7 mouse cellular contexts compared by ENCODE assay signal in the genomic region with DNA sequence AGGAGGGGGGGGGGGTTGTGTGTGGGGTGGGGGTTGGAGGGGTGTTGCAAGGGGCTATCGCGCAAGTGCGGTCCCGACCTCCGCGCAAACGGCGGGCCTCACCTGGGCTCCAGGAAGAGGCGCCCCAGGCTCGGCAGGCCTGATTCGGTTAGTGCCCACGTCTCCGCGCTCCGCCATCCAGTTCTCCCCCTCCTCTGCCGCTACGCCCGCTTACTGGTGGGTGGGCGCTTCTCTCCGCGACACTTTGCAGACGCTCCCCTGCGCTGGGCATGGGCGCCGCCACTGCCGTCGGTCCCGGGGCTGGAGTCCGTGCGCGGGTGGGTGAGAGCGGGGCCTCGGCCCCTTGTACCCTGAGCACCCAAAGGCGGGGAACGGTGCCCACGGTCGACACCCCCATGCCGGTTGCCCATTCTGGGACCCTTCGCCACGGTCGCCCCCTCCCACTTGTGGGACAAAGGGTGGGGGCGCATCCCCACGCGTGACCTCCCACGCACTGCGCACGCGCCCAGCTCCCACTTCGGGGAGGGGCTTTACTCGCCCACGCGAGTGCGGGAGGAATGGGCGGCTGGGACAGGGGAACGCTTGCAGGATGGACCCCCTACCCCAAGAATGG. TPM values are rescaled to one million over a fixed set of nuclear protein-coding genes. Genes with fewer than 3 reads are reported as not detected.
A peak's percentile ranks its signal among the peaks of the same experiment; 100 is the strongest.
DNase-seq lines count a peak whose midpoint lies in the region; ATAC-seq and TF ChIP-seq lines count a peak whose summit lies in the region.

No protein-coding gene starts in this region.

- WGBS in lung, embryonic 16.5 days, result 1% methylated on average over 55 of the region's 55 CpGs
- WGBS in embryonic facial prominence, embryonic 12.5 days, result 3% methylated on average over 55 of the region's 55 CpGs
- 2% methylated on average over 53 of the region's 55 CpGs for WGBS in intestine, embryonic 16.5 days
- 5% methylated on average over 48 of the region's 55 CpGs for WGBS in liver, postnatal 0 days (ENCODE audit: insufficient replicate concordance)
- 2% methylated on average over 50 of the region's 55 CpGs for WGBS in stomach, embryonic 16.5 days

- no peak for TF ChIP-seq CTCF in liver, postnatal 0 days (IDR thresholded peaks at IDR 0.05; ENCODE audit: low read depth)

- peaks cover 68% of the 10 kb centered on the region for H3K27me3 ChIP-seq in lung, embryonic 16.5 days (ENCODE audit: control insufficient read depth, insufficient read depth, low read depth, low read length)
- H3K27me3 ChIP-seq in embryonic facial prominence, embryonic 12.5 days, result peaks cover 62% of the 10 kb centered on the region
- peaks cover 58% of the 10 kb centered on the region for H3K27me3 ChIP-seq in intestine, embryonic 16.5 days (replicated peaks; ENCODE audit: control insufficient read depth, insufficient read depth, low read length)
- H3K27me3 ChIP-seq in liver, postnatal 0 days (ENCODE audit: insufficient read depth, low read length), result peaks cover 60% of the 10 kb centered on the region
- H3K27me3 ChIP-seq in stomach, embryonic 16.5 days (ENCODE audit: control insufficient read depth, insufficient read depth, low read length), result peaks cover 43% of the 10 kb centered on the region

- H3K36me3 ChIP-seq in lung, embryonic 16.5 days (ENCODE audit: control insufficient read depth, insufficient read depth, low read length), result no peaks in the 10 kb centered on the region
- H3K36me3 ChIP-seq in embryonic facial prominence, embryonic 12.5 days, result no peaks in the 10 kb centered on the region
- H3K36me3 ChIP-seq in intestine, embryonic 16.5 days (ENCODE audit: control insufficient read depth, insufficient read depth, low read length), result no peaks in the 10 kb centered on the region
- H3K36me3 ChIP-seq in liver, postnatal 0 days (replicated peaks; ENCODE audit: insufficient read depth, low read length), result no peaks in the 10 kb centered on the region
- no peaks in the 10 kb centered on the region for H3K36me3 ChIP-seq in stomach, embryonic 16.5 days (ENCODE audit: control insufficient read depth, insufficient read depth, low read length)

- DNase-seq in lung, postnatal 25 days (ENCODE audit: low spot score), result no peak
- DNase-seq in liver, postnatal 0 days, result no peak
- no peak for DNase-seq in B cell, adult 2 months

- TF ChIP-seq EP300 in liver, postnatal 0 days (IDR thresholded peaks at IDR 0.05; ENCODE audit: low read depth), result no peak

- ATAC-seq in lung, embryonic 16.5 days (ENCODE audit: low read depth), result no peak
- ATAC-seq in embryonic facial prominence, embryonic 12.5 days (ENCODE audit: insufficient number of reproducible peaks, insufficient read depth, low FRiP score, low TSS enrichment), result no peak
- no peak for ATAC-seq in intestine, embryonic 16.5 days
- ATAC-seq in liver, postnatal 0 days, result no peak
- ATAC-seq in stomach, embryonic 16.5 days (ENCODE audit: insufficient read depth, low FRiP score), result no peak

- peaks cover 31% of the 10 kb centered on the region for H3K4me1 ChIP-seq in lung, embryonic 16.5 days (replicated peaks; ENCODE audit: control insufficient read depth, insufficient read depth, low read length)
- peaks cover 36% of the 10 kb centered on the region for H3K4me1 ChIP-seq in embryonic facial prominence, embryonic 12.5 days
- H3K4me1 ChIP-seq in intestine, embryonic 16.5 days (ENCODE audit: control insufficient read depth, insufficient read depth, low read length), result peaks cover 39% of the 10 kb centered on the region
- H3K4me1 ChIP-seq in liver, postnatal 0 days (ENCODE audit: insufficient read depth), result peaks cover 25% of the 10 kb centered on the region
- H3K4me1 ChIP-seq in stomach, embryonic 16.5 days (ENCODE audit: control insufficient read depth, insufficient read depth, low read length), result peaks cover 36% of the 10 kb centered on the region

- H3K27ac ChIP-seq in lung, embryonic 16.5 days (ENCODE audit: low read length), result no peak overlapping the region
- H3K27ac ChIP-seq in embryonic facial prominence, embryonic 12.5 days, result 0 out of 2 replicates have a peak overlapping the region, but pooled peaks have one; percentile 30
- peak overlapping the region; percentile 18; the same call in 1 of the 2 replicates for H3K27ac ChIP-seq in intestine, embryonic 16.5 days (ENCODE audit: low read length)
- no peak overlapping the region for H3K27ac ChIP-seq in liver, postnatal 0 days (ENCODE audit: low read depth)
- H3K27ac ChIP-seq in stomach, embryonic 16.5 days (ENCODE audit: low read length), result peak overlapping the region; percentile 21; the same call in 1 of the 2 replicates

- H3K4me3 ChIP-seq in lung, embryonic 16.5 days (ENCODE audit: low read length), result peak overlapping the region; percentile 45
- H3K4me3 ChIP-seq in embryonic facial prominence, embryonic 12.5 days, result peak overlapping the region; percentile 61
- peak overlapping the region; percentile 51 for H3K4me3 ChIP-seq in intestine, embryonic 16.5 days (ENCODE audit: low read length)
- no peak overlapping the region; the same call in 1 of the 2 replicates for H3K4me3 ChIP-seq in liver, postnatal 0 days (ENCODE audit: low read depth, low read length)
- peak overlapping the region; percentile 55 for H3K4me3 ChIP-seq in stomach, embryonic 16.5 days (replicated peaks; ENCODE audit: low read length)

- H3K4me2 ChIP-seq in lung, embryonic 16.5 days (ENCODE audit: low read depth, low read length), result peak overlapping the region; percentile 57
- H3K4me2 ChIP-seq in embryonic facial prominence, embryonic 12.5 days (replicated peaks), result peak overlapping the region; percentile 89
- peak overlapping the region; percentile 70 for H3K4me2 ChIP-seq in intestine, embryonic 16.5 days (ENCODE audit: low read depth, low read length)
- peak overlapping the region; percentile 27; the same call in 1 of the 2 replicates for H3K4me2 ChIP-seq in liver, postnatal 0 days (ENCODE audit: low read depth, low read length)
- H3K4me2 ChIP-seq in stomach, embryonic 16.5 days (ENCODE audit: low read depth, low read length), result peak overlapping the region; percentile 66

- H3K9ac ChIP-seq in lung, embryonic 16.5 days (ENCODE audit: low read length), result peak overlapping the region; percentile 53
- peak overlapping the region; percentile 77 for H3K9ac ChIP-seq in embryonic facial prominence, embryonic 12.5 days
- H3K9ac ChIP-seq in intestine, embryonic 16.5 days (ENCODE audit: low read depth, low read length), result peak overlapping the region; percentile 73
- H3K9ac ChIP-seq in liver, postnatal 0 days (replicated peaks), result no peak overlapping the region
- H3K9ac ChIP-seq in stomach, embryonic 16.5 days (ENCODE audit: low read length), result peak overlapping the region; percentile 76

- H3K9me3 ChIP-seq in lung, embryonic 16.5 days (ENCODE audit: control insufficient read depth, low read length), result no peaks in the 10 kb centered on the region
- no peaks in the 10 kb centered on the region for H3K9me3 ChIP-seq in embryonic facial prominence, embryonic 12.5 days
- H3K9me3 ChIP-seq in intestine, embryonic 16.5 days (ENCODE audit: control insufficient read depth, low read length), result no peaks in the 10 kb centered on the region
- no peaks in the 10 kb centered on the region for H3K9me3 ChIP-seq in liver, postnatal 0 days (ENCODE audit: low read length)
- H3K9me3 ChIP-seq in stomach, embryonic 16.5 days (replicated peaks; ENCODE audit: control insufficient read depth, low read length), result no peaks in the 10 kb centered on the region

RNA-seq across cellular contexts. Expression of a gene that starts 5.2 kb away (rescaled TPM):
- 109 and 110 TPM in 2 replicates for polyA plus RNA-seq in lung, embryonic 16.5 days (2015; fragmentation: Nextera tagmentation; extraction: Ambion mirVana)
- 159 and 161 TPM in 2 replicates for polyA plus RNA-seq in embryonic facial prominence, embryonic 12.5 days (2016; fragmentation: Nextera tagmentation; extraction: Ambion mirVana)
- polyA plus RNA-seq in intestine, embryonic 16.5 days (2015; fragmentation: Nextera tagmentation; extraction: Ambion mirVana), result 107 and 112 TPM in 2 replicates
- polyA plus RNA-seq in liver, postnatal 0 days (2015; fragmentation: Nextera tagmentation; extraction: Ambion mirVana), result 34.7 and 36.8 TPM in 2 replicates
- 76.3 and 81.1 TPM in 2 replicates for polyA plus RNA-seq in stomach, embryonic 16.5 days (2015; fragmentation: Nextera tagmentation; extraction: Ambion mirVana)

RNA-seq across cellular contexts. Expression of a gene that starts 5.4 kb away (rescaled TPM):
- polyA plus RNA-seq in lung, embryonic 16.5 days (2015; fragmentation: Nextera tagmentation; extraction: Ambion mirVana), result 26.7 and 27.0 TPM in 2 replicates
- 36.4 and 41.8 TPM in 2 replicates for polyA plus RNA-seq in embryonic facial prominence, embryonic 12.5 days (2016; fragmentation: Nextera tagmentation; extraction: Ambion mirVana)
- polyA plus RNA-seq in intestine, embryonic 16.5 days (2015; fragmentation: Nextera tagmentation; extraction: Ambion mirVana), result 18.2 and 20.2 TPM in 2 replicates
- polyA plus RNA-seq in liver, postnatal 0 days (2015; fragmentation: Nextera tagmentation; extraction: Ambion mirVana), result 3.2 and 4.4 TPM in 2 replicates
- 19.2 and 20.2 TPM in 2 replicates for polyA plus RNA-seq in stomach, embryonic 16.5 days (2015; fragmentation: Nextera tagmentation; extraction: Ambion mirVana)

RNA-seq across cellular contexts. Expression of a gene that starts 18.5 kb away (rescaled TPM):
- polyA plus RNA-seq in lung, embryonic 16.5 days (2015; fragmentation: Nextera tagmentation; extraction: Ambion mirVana), result 4.9 and 7.0 TPM in 2 replicates
- polyA plus RNA-seq in embryonic facial prominence, embryonic 12.5 days (2016; fragmentation: Nextera tagmentation; extraction: Ambion mirVana), result 5.4 and 5.7 TPM in 2 replicates
- polyA plus RNA-seq in intestine, embryonic 16.5 days (2015; fragmentation: Nextera tagmentation; extraction: Ambion mirVana), result 7.9 and 8.0 TPM in 2 replicates
- polyA plus RNA-seq in liver, postnatal 0 days (2015; fragmentation: Nextera tagmentation; extraction: Ambion mirVana), result 1.9 and 2.4 TPM in 2 replicates
- polyA plus RNA-seq in stomach, embryonic 16.5 days (2015; fragmentation: Nextera tagmentation; extraction: Ambion mirVana), result 5.9 and 6.1 TPM in 2 replicates

RNA-seq across cellular contexts. Expression of a gene that starts 22.8 kb away (rescaled TPM):
- polyA plus RNA-seq in lung, embryonic 16.5 days (2015; fragmentation: Nextera tagmentation; extraction: Ambion mirVana), result not detected in 2 replicates
- not detected in 2 replicates for polyA plus RNA-seq in embryonic facial prominence, embryonic 12.5 days (2016; fragmentation: Nextera tagmentation; extraction: Ambion mirVana)
- polyA plus RNA-seq in intestine, embryonic 16.5 days (2015; fragmentation: Nextera tagmentation; extraction: Ambion mirVana), result not detected in 2 replicates
- not detected in 2 replicates for polyA plus RNA-seq in liver, postnatal 0 days (2015; fragmentation: Nextera tagmentation; extraction: Ambion mirVana)
- not detected in 2 replicates for polyA plus RNA-seq in stomach, embryonic 16.5 days (2015; fragmentation: Nextera tagmentation; extraction: Ambion mirVana)

RNA-seq across cellular contexts. Expression of a gene that starts 23.3 kb away (rescaled TPM):
- polyA plus RNA-seq in lung, embryonic 16.5 days (2015; fragmentation: Nextera tagmentation; extraction: Ambion mirVana), result 53.8 and 54.8 TPM in 2 replicates
- 66.0 and 67.2 TPM in 2 replicates for polyA plus RNA-seq in embryonic facial prominence, embryonic 12.5 days (2016; fragmentation: Nextera tagmentation; extraction: Ambion mirVana)
- 75.0 and 87.4 TPM in 2 replicates for polyA plus RNA-seq in intestine, embryonic 16.5 days (2015; fragmentation: Nextera tagmentation; extraction: Ambion mirVana)
- polyA plus RNA-seq in liver, postnatal 0 days (2015; fragmentation: Nextera tagmentation; extraction: Ambion mirVana), result 34.7 and 38.0 TPM in 2 replicates
- polyA plus RNA-seq in stomach, embryonic 16.5 days (2015; fragmentation: Nextera tagmentation; extraction: Ambion mirVana), result 50.2 and 50.4 TPM in 2 replicates

Comparison
In these comparisons a context has a peak if more than half of its experiments do, and no peak if none do; other contexts are left out.
1. H3K27ac ChIP-seq: peak in embryonic facial prominence, embryonic 12.5 days (single experiment), intestine, embryonic 16.5 days (single experiment) and stomach, embryonic 16.5 days (single experiment); none in lung, embryonic 16.5 days (single experiment) and liver, postnatal 0 days (single experiment).
2. H3K4me2 ChIP-seq: peak in every context shown above with its lines; median percentile 89 in embryonic facial prominence, embryonic 12.5 days; 70 in intestine, embryonic 16.5 days; 66 in stomach, embryonic 16.5 days; 57 in lung, embryonic 16.5 days; 27 in liver, postnatal 0 days.